Mouse (Mus musculus): Measurements from ENCODE around the gene Acads.
"Not testable (repeated sequence)": the region's sequence is repeated elsewhere in the genome, so short reads cannot be mapped to it uniquely, and the experiment has no call there.

Acads gene

GRCm38 (mm10) chr5:115124690-115125089, 5.5 kb upstream of the Acads start:
- no peak for DNase-seq (ENCODE audit: low read depth)

DNA sequence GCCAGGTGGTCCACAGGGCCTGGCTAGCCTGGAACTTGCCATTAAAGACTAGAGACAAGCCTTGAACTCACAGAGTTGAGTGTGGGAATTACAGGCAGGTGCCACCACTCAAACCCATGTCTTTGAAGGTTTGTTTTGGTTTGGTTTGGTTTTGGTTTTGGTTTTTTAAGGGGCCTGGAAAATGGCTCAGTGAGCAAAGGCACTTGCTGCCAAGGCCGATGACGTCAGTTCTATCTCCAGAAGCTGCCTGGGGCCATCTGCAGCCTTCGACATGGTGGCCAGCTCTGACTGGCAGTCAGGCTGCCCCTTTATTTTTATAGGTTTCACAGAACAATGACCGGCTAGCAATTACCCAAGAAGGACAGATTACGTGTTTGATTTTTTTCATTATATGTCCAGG, 1.8 kb upstream of the Acads start:
- no peak for DNase-seq (ENCODE audit: low read depth)

DNA sequence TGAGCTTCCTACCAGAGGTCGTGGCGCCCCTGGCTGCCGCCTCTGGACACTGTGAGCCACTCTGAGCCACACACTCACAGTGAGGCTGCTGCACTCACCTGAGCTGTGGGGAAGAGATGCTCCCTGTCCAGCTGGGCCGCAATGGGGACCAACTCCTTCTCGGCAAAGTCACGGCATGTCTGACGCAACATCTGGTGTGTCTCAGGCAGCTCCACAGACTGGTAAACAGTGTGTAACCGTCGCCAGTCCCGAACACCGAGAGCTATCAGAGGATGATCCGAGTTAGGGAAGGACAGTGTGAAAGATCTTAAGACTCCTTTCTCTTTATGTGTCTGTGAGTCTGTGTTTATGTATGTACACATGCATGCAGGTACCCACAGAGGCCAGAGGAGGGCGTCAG, 1.7 kb downstream of the Acads start:
- no peak for DNase-seq (ENCODE audit: low read depth)

DNA sequence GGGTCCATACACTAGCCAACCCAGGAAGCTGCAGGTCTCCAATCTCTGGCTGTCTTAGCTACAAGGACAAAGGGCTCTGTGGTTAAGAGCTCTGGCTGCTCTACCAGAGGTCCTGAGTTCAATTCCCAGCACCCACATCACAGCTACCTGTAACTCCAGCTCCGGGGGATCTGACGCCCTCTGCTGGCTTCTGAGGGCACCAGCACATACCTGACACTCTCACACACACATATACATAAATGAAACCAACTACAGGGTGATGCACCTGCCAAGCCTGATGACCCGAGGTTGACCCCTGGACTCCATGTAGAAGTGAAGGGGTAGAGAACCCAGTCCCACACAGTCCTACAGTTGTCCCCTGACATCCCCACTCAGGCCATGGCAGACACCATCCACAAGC, 2.7 kb downstream of the Acads start:
- no peak for DNase-seq (ENCODE audit: low read depth)

- no peak for DNase-seq (ENCODE audit: low read depth)
Observed at GRCm38 (mm10) chr5:115114501-115114900, 4.6 kb downstream of the Acads start.

DNA sequence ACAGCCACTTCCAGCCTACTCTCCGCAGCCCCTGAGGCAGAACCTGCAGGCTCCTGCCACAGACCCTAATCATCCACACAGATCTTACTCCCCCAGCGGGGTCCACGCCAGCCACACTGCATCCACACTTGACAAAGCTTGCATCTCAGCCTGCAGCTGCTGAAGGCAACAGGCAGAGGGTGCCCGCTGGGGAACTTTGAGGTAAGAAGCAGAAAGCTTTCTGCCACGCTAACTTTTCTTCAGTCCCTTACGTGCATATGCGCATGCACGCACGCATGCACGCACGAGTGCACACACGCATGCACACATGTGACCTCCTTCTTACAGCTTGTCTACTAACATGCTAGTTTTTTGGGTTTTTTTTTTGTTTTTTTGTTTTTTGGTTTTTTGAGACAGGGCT, 5.9 kb downstream of the Acads start:
- no peak for DNase-seq (ENCODE audit: low read depth)

GRCm38 (mm10) chr5:115111156-115111555, 8.0 kb downstream of the Acads start:
- no peak for DNase-seq (ENCODE audit: low read depth)

GRCm38 (mm10) chr5:115103253-115103652, 15.9 kb downstream of the Acads start:
- not testable (repeated sequence) for DNase-seq (ENCODE audit: low read depth)

DNA sequence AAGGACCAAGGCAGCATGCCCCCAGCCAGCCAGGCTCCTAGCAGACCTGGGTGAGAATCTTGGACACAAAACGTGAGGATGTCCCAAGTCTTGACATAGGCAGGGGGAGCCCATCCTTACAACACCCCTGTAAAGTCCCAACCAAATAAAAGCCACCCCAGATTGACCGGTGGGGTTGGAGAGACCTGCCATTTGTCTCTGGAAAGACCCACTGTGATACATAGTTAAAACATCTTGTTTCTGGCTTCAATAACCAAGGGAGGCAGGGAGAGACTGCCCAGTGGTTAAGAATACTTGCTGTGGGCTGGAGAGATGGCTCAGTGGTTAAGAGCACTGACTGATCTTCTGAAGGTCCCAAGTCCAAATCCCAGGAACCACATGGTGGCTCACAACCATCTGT, 16.9 kb downstream of the Acads start:
- no peak for DNase-seq (ENCODE audit: low read depth)

DNA sequence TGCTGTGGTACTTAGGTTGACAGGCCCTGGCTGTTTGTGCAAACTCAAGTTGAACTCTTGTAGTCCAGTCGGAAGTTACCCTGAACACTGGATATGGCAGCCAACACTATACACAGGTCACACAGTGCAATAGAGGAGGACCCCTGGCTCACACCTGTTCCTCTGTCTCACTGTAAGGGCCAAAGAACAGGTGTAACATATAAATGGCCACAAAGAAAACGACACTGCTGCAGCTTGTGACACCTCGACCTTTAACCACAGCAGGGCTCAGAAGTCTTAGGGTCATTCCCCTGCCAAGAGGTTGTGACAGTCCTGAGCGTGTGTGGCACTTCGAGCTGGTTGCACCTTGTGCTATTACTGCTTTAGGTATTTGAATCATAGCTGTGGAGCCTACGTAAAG, 18.7 kb downstream of the Acads start:
- no peak for DNase-seq (ENCODE audit: low read depth)

GRCm38 (mm10) chr5:115099991-115100390, 19.2 kb downstream of the Acads start:
- no peak for DNase-seq (ENCODE audit: low read depth)

GRCm38 (mm10) chr5:115099530-115099929, 19.6 kb downstream of the Acads start:
- no peak for DNase-seq (ENCODE audit: low read depth)

GRCm38 (mm10) chr5:115098195-115098594, 21.0 kb downstream of the Acads start, which contains the start of gene Gm10401:
TSS of gene Gm10401 (minus strand) at chr5:115098295.
- DNase-seq (ENCODE audit: low read depth): no peak

DNA sequence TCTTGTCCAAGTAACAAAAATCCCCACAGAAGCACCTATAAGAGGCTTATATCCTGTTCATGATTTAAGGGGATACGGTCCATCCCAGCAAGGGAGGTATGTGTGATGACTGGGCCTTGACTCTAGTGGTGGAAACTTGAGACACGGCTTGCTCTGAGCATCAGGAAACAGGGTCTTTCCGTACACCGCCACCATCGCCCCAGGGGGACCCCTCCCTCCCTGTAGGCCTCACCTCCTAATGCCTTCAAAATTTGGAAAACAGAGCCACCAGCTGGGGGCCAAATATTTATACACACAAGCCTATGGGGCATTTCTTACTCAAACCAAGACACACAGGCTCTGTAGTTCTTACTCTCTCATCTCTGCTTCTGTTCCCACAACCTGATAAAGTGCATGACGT, 27.4 kb downstream of the Acads start:
- peak; percentile 56 for DNase-seq (ENCODE audit: low read depth)

GRCm38 (mm10) chr5:115091015-115091414, 28.1 kb downstream of the Acads start:
- DNase-seq (ENCODE audit: low read depth): peak; percentile 31

DNA sequence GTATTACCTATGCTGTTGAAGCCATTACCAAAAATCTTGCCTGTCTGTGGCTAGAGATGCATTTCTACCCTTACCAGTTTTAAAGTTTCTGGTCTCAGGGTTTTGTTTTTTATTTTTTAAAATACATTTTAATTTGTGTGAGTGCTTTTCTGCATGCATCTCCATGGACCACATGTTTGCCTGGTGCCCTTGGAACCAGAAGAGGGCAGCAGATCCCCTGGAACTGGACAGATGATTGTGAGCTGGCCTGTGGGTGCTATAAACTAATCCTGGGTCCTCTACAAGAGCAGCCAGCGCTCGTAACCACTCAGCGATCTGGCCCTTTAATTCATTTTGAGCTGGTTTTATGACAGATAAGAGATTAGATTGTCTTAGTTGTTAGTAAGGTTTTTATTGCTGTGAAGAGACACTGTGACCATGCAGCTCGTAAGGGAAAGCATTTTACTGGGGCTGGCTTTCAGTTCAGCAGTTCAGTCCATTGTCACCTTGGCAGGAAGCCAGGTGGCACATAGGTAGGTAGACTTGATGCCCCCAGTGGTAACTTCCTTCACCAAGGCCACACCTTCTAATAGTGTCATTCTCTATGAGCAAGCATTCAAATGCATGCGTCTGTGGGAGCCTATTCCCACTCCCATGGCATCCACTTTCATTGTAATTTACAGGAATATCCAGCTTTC, 29.4 kb downstream of the Acads start:
- DNase-seq (ENCODE audit: low read depth): no peak

DNA sequence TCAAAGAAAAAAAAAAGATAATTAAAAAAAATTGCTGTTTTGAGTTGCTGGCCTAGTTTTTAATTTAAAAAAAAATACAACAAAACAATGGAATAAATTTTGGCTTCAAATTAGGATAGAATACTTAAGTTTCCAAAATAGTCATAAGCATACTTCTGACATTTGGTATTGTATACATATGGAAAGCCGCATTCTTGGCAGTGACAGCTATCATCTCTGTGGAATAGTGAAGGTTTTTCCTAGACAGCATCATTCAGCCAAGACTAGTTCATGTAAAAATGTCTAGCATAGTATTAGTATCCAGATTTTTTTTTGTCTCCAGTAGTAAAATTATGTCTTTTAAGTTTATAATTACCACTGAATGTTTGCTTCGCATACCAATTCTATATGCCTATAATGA, 33.5 kb downstream of the Acads start:
- DNase-seq (ENCODE audit: low read depth): no peak

- DNase-seq (ENCODE audit: low read depth): no peak
Observed at GRCm38 (mm10) chr5:115083492-115083891, 35.7 kb downstream of the Acads start.

- DNase-seq (ENCODE audit: low read depth): no peak
Observed at GRCm38 (mm10) chr5:115081636-115082035, 37.5 kb downstream of the Acads start.

DNA sequence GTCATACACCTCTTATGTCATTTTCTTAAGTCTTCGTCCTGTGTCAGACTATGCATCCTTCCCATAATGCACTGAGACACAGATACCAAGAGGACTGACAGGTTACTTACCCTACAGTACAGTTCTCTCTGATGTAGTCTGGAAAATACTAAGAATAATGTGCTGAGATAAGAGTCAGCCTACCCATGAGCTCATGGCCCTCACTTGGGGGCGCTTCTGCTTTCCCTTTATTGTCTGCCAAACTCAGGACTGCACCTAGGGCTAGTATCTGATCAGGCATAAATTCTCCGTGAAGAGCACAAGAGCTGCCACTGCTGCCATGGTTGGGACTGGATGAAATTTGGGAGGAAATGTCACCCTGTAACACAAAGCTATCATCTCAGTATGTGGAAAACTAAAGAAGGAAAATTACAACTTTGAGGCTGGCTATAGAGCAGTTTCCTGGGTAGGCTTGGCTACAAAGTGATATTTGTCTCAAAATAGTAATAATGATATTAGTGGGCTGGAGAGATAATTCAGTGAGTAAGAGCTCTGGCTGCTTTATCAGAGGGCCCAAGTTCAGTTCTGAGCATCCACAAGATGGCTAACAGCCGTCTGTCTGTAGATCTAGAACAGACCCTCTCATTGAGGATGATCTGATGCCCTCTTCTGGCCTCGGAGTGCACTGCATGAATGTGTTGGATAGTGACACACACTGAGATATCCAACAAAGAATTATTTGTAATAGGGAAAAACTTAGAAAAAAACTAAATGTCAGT, 42.8 kb downstream of the Acads start:
- peak; percentile 77 for DNase-seq (ENCODE audit: low read depth)

- DNase-seq (ENCODE audit: low read depth): no peak
Observed at GRCm38 (mm10) chr5:115074749-115075148, 44.4 kb downstream of the Acads start.

GRCm38 (mm10) chr5:115073306-115073705, 45.8 kb downstream of the Acads start:
- DNase-seq (ENCODE audit: low read depth): not testable (repeated sequence)

DNA sequence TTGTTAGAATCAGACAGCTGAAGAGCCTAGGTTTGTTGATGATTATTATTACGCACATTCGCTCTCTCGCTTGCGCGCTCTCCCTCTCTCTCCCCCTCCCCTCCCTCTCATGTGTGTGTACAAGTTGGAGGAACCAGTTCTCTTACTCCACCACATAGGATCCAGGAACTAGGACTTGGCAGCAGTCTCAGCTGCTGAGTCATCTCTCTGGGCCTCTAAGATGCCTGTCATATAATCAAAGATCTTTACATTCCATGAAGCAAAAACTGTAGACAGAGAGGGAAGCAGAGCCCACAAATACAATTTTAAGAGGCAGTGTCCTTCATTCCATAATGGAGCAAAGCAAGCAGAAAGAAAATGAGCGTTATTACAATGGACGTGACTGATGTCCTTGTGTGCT, 47.0 kb downstream of the Acads start:
- no peak for DNase-seq (ENCODE audit: low read depth)

Data from induced T-regulatory cell, adult 2 months (primary cell).